Mouse (Mus musculus) layer of hippocampus, postnatal 25 days (tissue): ENCODE results near the gene Raet1e. TPM values are rescaled to one million over a fixed set of nuclear protein-coding genes. Genes with fewer than 3 reads are reported as not detected.
"Not testable (repeated sequence)": the region's sequence is repeated elsewhere in the genome, so short reads cannot be mapped to it uniquely, and the experiment has no call there.

Experiments used
- DNase-seq, 2 experiments: peaks; one replicate each; pipeline ENCODE4 v3.0.0; 2022; ENCODE audit warnings: mixed read lengths in 2 of 2, low spot score in 1 of 2; ENCODE audit errors: extremely low spot score in 1 of 2
- total RNA-seq, 2 experiments: library from RNA; stranded (reverse); gene quantifications; 2 replicates each; pipeline ENCODE4 v1.2.3; 2021

Raet1e gene
- total RNA-seq, 2 experiments from 2014 or later, result not detected

DNA sequence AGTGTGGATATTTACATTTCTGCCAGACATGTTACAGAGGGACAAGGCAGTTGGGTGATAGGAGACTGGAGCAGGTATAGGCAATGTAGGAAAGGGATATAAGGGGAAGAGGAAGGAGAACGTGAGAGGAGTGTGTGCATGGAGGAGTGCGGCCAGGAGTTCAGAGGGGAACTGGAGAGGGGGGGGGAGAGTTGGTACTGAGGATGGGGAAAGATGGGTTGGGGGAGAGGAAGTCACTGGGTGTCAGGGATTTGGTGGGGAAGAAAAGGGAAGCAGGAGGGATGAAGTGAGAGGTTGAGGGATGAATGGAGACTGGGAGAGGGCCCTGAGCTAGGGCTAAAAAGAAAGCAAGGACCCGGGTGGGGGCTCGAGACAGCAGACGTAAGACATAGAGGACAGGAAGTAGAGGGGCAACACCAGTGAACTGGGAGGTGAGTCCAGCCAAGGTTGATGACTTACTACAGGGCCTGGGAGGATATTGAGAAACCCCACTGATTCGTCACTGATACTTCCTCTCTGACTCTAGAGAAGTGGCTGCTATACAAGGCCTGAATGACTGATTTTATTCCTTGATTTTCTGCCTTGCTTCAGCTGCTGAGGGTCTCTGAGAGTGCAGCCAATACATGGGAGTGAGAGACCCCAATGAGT is 195.3 kb downstream of the Raet1e start:
- DNase-seq, result not testable (repeated sequence)

DNA sequence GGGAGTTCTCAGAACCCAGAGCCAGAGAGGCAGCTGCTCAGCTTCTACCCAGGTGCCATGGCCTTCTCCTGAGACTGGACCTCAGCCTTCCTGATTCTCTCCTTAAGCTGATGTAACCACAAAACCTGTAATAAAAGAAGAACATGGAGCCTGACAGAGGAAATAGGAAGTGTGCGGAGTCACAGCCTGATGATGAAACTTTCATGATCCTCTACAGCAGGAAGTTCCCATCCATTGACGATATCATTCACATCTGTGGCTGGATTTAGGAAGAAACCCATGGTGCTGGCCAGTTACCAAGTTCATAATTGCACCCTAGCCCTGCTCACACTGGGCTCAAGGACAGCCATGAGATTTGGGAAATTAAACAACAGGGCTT is 195.8 kb downstream of the Raet1e start:
- not testable (repeated sequence) for DNase-seq

DNA sequence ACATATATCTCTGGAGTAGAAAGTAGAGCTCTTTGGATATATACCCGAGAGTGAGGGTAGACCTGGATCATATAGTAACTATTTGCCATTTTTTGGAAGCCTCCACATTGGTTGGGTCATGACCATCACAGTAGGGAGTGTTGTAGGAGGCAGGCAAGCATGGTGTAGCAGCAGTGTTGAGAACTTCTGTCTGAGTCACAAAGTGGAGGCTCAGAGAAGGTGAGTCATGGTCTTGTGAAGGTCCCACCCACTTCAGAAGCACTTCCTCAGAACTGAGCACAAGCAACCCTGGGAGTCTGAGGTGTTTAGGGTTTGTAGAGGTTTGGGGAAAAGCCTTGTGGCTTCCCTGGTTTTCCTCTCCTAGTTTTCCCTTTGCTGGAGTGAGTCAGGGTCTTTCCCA is 199.0 kb downstream of the Raet1e start:
- not testable (repeated sequence) for DNase-seq

DNA sequence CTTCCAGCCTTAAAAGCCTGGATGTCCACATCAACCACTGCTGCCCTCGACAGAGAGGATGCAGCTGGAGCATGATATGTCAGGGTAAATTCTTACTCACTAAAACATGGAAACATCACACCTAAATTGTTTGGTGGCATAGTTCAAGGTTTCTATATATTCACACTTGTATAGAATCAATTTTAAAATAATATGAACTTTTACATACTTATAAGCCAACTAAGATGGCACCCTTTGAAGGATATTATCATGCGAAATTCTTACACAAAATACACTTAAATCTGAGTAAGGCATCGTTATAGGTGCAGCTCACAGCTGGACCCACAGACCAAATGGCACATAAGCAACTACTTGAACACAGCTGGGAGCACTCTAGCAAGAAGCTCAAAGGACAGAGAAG is 201.9 kb downstream of the Raet1e start, which contains the start of gene Raet1d:
Raet1d (plus strand) TSS at position 301 of the 400 bp plus-strand sequence.
- DNase-seq, result not testable (repeated sequence)

DNA sequence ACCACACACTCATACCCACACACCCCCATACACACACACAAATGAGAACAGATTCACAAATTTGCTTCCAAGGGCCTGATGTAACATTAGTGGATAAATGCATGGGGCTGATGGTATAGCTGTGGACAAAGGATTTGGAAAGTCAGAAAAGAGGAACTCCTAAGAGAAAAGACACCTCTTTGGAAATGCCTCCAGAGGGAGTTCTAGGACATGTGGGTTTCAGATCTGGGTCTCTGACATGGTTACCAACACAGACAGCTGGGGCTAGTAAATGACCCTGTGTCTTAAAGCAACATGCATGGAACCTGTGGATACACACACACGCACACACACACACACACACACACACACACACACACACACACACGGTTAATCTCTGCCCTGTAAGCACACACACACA is 202.6 kb downstream of the Raet1e start:
- not testable (repeated sequence) for DNase-seq

DNA sequence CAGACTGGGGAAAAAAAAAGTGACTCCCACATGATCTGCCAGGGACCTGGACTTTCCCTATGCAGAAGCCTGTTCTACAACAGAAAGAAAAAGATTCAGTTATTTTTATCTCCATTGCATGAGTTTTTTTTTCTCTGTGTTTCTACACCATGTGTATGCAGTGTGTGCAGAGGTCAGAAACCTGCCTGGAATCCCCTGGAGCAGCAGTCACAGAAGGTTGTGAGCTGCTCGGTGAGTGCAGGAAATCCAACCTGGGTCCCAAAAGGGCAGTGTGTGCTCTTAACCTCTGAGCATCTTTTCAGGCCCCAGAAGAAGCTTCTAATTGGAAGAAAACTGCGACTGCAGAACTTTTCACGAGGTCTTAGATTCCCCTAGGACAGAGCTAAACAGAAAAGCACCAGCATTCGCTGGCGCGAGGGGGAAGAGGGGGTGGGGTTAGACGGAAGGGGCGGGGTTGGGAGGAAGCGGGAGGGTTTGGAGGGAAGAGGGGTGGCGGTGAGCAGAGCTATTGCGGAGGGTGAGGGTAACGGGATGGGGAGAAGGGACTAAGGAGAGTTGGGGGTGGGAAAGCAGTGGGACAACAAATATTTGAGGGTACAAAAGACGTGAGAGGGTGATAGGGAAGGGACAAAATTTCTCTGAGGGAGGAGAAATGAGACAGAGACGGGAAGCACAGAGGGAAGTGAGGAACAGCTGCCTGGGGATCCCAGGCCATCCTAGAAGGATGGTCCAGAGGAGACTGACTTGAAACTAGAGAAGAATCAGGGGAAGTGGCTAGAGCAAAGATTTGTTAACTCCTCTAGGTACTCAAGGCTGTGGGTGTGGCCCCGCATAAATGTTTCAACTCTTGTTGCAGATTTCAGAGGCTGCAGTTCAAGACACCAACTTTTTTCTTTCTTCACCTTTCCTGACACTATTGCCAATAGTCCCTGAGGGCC is 203.3 kb downstream of the Raet1e start:
- not testable (repeated sequence) for DNase-seq

DNA sequence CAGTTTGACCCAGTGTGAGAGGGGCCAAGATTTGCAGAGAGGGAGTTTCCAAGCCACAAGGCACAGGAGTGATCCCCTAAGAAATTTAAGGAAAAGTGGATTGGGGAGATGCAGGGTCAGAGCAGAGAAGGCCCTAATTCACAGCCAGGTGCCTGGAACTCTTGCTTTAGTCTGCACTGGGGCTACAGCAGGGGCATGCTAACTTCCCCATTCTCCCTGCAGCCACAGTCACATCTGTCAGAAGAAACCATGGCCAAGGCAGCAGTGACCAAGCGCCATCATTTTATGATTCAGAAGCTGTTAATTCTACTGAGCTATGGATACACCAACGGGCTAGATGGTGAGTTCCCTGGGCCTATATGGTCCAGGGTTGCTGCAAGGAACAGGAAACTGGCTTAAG is 204.1 kb downstream of the Raet1e start:
- DNase-seq, result not testable (repeated sequence)

DNA sequence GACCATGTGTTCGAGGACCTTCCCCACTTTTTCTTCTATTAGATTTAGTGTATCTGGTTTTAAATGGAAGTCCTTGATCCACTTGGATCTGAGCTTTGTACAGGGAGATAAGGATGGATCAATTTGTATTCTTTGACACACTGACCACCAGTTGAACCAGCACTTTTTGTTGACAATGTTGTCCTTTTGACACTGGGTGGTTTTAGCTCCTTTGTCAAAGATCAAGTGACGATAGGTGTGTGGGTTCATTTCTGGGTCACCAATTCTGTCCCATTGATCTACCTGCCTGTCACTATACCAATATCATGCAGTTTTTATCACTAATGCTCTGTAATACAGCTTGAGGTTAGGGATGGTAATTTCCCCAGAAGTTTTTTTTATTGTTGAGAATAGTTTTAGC is 206.5 kb downstream of the Raet1e start:
- not testable (repeated sequence) for DNase-seq

DNA sequence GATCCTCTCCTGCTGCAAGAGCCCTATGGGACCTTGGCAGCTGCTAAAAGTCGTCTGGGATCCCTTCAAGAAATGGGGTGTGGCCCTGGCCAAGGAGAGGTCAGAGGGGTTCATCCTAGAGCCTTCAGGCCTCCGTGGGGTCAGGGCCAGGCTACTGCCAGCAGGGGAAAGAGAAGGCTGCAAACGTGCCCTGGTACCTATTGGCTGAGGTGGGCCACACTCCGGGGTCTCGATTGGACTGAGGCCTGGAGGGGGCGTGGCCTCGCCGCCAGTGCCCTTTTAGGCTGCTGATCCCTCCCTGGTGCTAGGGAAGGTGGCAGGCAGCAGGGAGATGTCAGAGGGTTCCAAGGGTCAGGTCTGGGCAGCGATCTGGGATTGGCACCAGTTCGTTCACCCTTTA is 222.9 kb downstream of the Raet1e start:
- DNase-seq, result not testable (repeated sequence)

DNA sequence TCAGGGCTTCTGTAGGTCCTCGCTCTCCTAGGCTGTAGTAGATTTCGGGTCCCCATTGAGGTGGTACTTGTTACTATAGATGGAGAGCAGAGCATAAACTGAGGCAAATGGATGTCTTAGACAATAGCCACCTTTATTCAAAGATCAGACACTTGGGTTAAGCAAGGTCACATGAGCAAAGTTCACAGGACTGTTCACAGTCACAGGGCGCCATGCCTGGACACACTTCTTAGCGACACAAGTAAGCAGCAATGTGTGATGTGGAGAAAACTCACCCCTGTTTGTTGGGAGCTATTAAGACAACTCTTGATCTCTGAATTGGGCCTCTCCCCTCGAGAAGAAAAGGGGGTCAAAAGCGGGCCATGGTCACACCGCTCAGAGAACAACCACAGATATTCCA is 231.8 kb downstream of the Raet1e start:
- DNase-seq, result not testable (repeated sequence)

DNA sequence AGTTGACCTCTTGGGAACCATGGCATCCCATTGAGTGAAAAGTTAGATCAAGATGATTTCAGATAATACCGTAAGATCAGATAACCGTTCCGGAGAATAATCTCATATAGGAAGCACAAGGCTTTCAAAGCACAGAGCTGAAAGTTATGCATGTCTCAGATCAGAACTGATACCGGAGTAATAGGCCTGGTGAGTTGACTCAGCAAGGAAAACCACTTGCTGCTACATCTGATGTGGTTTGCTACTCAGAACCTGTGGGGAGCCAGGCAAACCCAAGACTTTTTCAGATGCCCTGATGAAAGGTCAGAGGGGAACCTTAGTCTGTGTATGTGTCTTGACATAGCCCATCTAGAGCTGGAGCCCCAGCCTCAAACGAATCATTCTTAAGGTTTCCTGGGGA is 233.2 kb downstream of the Raet1e start:
- not testable (repeated sequence) for DNase-seq

DNA sequence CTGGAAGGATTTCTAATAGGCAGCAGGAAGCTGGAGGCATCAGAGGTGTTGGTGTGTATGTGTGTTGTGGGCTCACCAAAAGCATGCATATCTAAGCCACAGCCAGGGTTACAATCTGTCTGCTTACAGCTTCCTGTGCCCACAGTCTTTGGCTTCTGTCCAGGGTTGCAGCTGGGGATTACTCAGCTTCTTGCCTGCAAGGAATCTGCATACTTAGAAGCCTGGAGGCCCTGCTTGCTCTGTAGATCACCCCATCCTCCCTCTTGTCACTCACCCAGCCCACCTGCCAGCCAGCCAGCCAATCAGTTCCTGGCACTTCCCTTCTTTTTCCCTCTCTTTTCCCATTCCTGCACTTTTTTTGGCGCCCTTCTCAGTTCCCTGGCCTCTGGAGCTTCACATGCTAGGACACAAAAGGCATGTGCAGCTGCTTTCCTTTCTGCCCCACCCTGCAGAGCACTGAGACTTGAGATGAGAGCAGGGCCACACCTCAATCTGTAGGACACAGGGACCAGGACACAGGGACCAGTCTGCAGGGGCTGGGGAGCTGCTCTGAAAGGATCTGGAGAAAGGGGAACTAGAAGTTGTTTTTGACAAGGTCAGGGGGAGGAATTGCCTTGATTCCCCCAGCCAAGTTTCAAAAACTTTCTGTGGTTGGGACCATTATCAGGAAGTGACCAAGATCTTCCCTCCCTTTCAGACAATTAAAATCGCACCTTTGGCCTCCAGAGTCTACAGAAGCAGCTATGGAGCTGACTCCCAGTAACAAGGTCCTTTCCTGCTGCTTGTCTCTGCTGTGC is 234.9 kb downstream of the Raet1e start:
- DNase-seq, result not testable (repeated sequence)

DNA sequence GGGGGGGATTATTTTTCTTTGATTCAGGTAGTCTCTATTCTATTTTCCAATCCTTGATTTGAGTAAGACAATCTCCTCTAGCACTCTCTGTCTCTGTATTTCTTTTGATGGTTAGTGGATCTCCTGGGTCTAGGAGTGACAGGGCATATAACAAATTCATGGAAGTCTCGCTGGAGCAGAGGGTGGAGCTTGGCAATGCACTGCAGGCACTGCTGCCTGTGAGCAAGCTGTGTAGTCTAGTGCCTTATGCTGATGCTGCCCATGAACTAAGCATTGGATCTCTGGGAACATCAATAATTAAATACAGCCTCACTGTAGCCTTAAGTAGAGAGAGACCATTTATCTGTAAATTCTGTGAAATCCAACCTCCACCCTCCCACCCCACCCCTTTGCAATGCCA is 238.3 kb downstream of the Raet1e start:
- not testable (repeated sequence) for DNase-seq

DNA sequence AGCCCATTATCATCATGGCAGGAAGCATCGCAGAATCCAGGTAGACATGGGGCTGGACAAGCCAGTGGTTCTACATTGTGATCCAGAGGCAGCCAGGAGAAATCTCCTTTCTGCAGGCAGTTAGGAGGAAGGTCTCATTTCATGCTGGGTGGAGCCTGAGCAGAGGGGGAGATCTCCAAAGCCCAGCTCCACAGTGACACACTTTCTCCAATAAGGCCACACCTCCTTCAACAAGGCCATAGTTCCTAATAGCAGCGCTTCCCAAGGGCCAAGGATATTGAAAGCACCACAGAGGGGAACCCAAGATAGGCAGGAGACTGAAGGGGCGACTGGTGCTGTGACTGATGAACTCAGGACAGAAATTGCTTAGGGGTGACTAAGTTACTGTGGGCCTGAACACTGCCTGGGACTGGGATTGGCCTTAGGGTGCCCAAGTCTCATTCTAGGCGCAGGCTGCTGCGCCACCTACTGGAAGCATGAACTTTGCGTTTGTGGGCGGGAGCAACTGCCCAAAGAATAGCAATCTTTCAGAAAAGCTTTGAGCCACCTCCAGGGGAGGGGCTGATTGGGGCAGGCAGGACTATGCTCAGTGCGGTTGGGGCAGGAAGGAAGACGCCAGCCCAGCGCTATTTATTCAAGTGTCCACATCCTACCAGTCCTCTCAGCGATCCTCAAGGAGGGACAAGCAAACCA is 244.0 kb downstream of the Raet1e start:
- DNase-seq, result peak; percentile 12 to 40

DNA sequence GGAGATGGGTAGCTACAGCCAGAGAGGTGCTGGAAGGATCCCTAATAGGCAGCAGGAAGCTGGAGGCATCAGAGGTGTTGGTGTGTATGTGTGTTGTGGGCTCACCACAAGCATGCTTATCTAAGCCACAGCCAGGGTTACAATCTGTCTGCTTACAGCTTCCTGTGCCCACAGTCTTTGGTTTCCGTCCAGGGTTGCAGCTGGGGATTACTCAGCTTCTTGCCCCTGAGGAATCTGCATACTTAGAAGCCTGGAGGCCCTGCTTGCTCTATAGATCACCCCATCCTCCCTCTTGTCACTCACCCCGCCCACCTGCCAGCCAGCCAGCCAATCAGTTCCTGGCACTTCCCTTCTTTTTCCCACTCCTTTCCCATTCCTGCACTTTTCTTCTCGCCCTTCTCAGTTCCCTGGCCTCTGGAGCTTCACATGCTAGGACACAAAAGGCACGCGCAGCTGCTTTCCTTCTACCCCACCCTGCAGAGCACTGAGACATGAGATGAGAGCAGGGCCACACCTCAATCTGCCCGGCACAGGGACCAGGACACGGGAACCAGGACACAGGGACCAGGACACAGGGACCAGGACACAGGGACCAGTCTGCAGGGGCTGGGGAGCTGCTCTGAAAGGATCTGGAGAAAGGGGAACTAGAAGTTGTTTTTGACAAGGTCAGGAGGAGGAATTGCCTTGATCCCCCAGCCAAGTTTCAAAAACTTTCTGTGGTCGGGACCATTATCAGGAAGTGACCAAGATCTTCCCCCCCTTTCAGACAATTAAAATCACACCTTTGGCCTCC is 255.5 kb downstream of the Raet1e start:
- not testable (repeated sequence) for DNase-seq
